Mouse (Mus musculus): Measurements from ENCODE around the gene Cdsn. TPM values are rescaled to one million over a fixed set of nuclear protein-coding genes. Genes with fewer than 3 reads are reported as not detected.

Gene Cdsn
- total and polyA plus RNA-seq, 3 experiments = 0.08 to 0.79 TPM; not detected in 1

DNA sequence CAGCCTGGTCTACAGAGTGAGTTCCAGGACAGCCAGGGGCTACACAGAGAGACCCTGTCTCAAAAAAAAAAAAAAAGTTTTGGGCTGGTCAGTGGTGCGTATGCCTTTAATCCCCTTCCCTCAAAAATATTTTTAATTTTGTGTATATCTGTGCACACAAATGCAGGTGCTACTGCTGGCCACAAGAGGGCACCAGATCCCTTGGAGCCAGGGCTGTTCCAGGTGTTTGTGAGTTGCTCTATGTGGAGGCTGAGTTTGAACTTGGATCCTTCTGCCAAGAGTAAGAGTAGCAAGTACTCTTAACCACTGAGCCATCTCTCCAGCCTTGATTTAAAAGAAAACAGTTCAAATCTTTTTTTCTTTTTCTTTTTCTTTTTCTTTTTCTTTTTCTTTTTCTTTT is 31.0 kb downstream of the Cdsn start:
- no peak overlapping the region for H3K9ac ChIP-seq (ENCODE audit: control insufficient read depth, low read depth, low read length, poor library complexity, severe bottlenecking)
- H3K27me3 ChIP-seq (ENCODE audit: control insufficient read depth in 1 of 2, insufficient read depth in 2 of 2, low read length in 2 of 2) = no peaks in the 10 kb centered on the region
- H3K9me3 ChIP-seq (replicated peaks; ENCODE audit: insufficient read depth, low read length) = no peaks in the 10 kb centered on the region
- no peaks in the 10 kb centered on the region for H3K79me2 ChIP-seq (ENCODE audit: control insufficient read depth, insufficient read depth, low read length, poor library complexity)
- H3K4me3 ChIP-seq (ENCODE audit: control insufficient read depth in 1 of 2, insufficient read depth in 1 of 2, low read depth in 2 of 2, low read length in 2 of 2) = no peak overlapping the region
- H3K36me3 ChIP-seq (ENCODE audit: control insufficient read depth in 1 of 2, insufficient read depth in 2 of 2, low read length in 2 of 2) = no peaks in the 10 kb centered on the region
- peak; percentile 39 for TF ChIP-seq ZC3H11A (IDR thresholded peaks at IDR 0.05; ENCODE audit: low read depth, low read length)
- peak; percentile 74 to 89 (median 77) for TF ChIP-seq CTCF (IDR thresholded peaks at IDR 0.05 in 2 of 3, conservative IDR thresholded peaks at IDR 0.05 in 1 of 3; ENCODE audit: control insufficient read depth in 1 of 3, insufficient read depth in 1 of 3, low read depth in 2 of 3, low read length in 3 of 3, poor library complexity in 1 of 3, severe bottlenecking in 1 of 3)
- TF ChIP-seq POLR2AphosphoS2 (IDR thresholded peaks at IDR 0.05; ENCODE audit: low read length) = no peak
- no peak for TF ChIP-seq GABPA (IDR thresholded peaks at IDR 0.05; ENCODE audit: low read depth, low read length)
- no peak for TF ChIP-seq MAZ (IDR thresholded peaks at IDR 0.05; ENCODE audit: low read depth, low read length)
- peak; percentile 50 for TF ChIP-seq SMC3 (IDR thresholded peaks at IDR 0.05; ENCODE audit: low read depth, low read length)
- no peak for TF ChIP-seq CHD2 (IDR thresholded peaks at IDR 0.05; ENCODE audit: low read length)
- TF ChIP-seq RAD21 (IDR thresholded peaks at IDR 0.05; ENCODE audit: low read depth, low read length) = peak; percentile 65
- peak; percentile 48 for DNase-seq (ENCODE audit: low read depth, low spot score)
- H3K27ac ChIP-seq (ENCODE audit: control insufficient read depth, low read depth, low read length) = no peak overlapping the region
- no peaks in the 10 kb centered on the region for H3K4me1 ChIP-seq (ENCODE audit: control insufficient read depth in 1 of 2, insufficient read depth in 2 of 2, low read length in 2 of 2)

DNA sequence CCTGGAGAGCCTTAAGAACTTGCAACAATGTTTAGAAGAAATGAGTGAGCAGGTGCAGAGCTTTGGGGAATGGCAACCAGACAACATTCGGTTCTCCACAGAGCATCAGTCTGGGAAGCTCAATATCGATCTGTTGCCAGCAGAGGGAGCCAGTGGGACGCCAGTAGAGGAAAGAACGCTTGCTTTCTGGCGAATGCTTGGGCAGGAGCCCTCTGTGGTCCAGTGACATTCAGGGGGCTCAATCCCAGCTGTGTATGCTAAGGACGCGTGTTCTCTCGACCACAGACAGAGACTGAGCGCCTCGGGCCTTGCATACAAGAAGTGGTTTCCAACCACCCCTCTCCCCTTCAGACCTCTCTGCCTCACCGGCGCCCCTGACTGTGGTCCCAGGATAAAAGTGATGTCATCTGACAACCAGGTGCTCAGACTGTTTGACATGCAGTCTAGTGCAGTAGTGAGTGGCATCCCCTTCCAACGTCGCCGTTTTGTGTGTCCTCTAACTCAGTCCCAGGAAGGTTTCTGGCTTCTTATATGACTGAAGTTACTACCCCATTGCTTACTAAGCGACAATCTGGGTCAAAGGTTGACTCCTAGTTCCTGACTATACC is 32.5 kb downstream of the Cdsn start:
- Histone ChIP-seq H3K9ac (ENCODE audit: control insufficient read depth, low read depth, low read length, poor library complexity, severe bottlenecking) (no peak overlapping the region), H3K4me1 (ENCODE audit: control insufficient read depth in 1 of 2, insufficient read depth in 2 of 2, low read length in 2 of 2) (no peaks in the 10 kb centered on the region), H3K4me3 (ENCODE audit: control insufficient read depth in 1 of 2, insufficient read depth in 1 of 2, low read depth in 2 of 2, low read length in 2 of 2) (no peak overlapping the region), H3K79me2 (ENCODE audit: control insufficient read depth, insufficient read depth, low read length, poor library complexity) (no peaks in the 10 kb centered on the region), H3K36me3 (ENCODE audit: control insufficient read depth in 1 of 2, insufficient read depth in 2 of 2, low read length in 2 of 2) (no peaks in the 10 kb centered on the region), H3K9me3 (replicated peaks; ENCODE audit: insufficient read depth, low read length) (no peaks in the 10 kb centered on the region), H3K27me3 (ENCODE audit: control insufficient read depth in 1 of 2, insufficient read depth in 2 of 2, low read length in 2 of 2) (no peaks in the 10 kb centered on the region), H3K27ac (ENCODE audit: control insufficient read depth, low read depth, low read length) (no peak overlapping the region)
- TF ChIP-seq HCFC1 (IDR thresholded peaks at IDR 0.05; ENCODE audit: low read depth, low read length) (no peak), USF1 (IDR thresholded peaks at IDR 0.05; ENCODE audit: low read depth, low read length) (no peak), NELFE (IDR thresholded peaks at IDR 0.05; ENCODE audit: low read depth, low read length) (no peak), E2F4 (IDR thresholded peaks at IDR 0.05; ENCODE audit: borderline replicate concordance, low read depth, low read length) (no peak), ZC3H11A (IDR thresholded peaks at IDR 0.05; ENCODE audit: low read depth, low read length) (0 out of 2 replicates have a peak, but pooled peaks have one; percentile 8), MAFK (IDR thresholded peaks at IDR 0.05; ENCODE audit: borderline replicate concordance, low read depth, low read length) (no peak), MYC (IDR thresholded peaks at IDR 0.05; ENCODE audit: low read depth, low read length) (no peak), JUND (IDR thresholded peaks at IDR 0.05; ENCODE audit: low read depth, low read length) (no peak), MXI1 (IDR thresholded peaks at IDR 0.05; ENCODE audit: low read depth, low read length) (no peak), ZNF384 (IDR thresholded peaks at IDR 0.05; ENCODE audit: low read depth, low read length) (no peak), MAX (IDR thresholded peaks at IDR 0.05; ENCODE audit: low read length) (no peak), SMC3 (IDR thresholded peaks at IDR 0.05; ENCODE audit: low read depth, low read length) (peak; percentile 65), NRF1 (IDR thresholded peaks at IDR 0.05; ENCODE audit: insufficient read depth, low read depth, low read length, poor library complexity, severe bottlenecking) (no peak), CTCF (IDR thresholded peaks at IDR 0.05 in 2 of 3, conservative IDR thresholded peaks at IDR 0.05 in 1 of 3; ENCODE audit: control insufficient read depth in 1 of 3, insufficient read depth in 1 of 3, low read depth in 2 of 3, low read length in 3 of 3, poor library complexity in 1 of 3, severe bottlenecking in 1 of 3) (peak; percentile 80 to 91 (median 87)), USF2 (IDR thresholded peaks at IDR 0.05; ENCODE audit: borderline replicate concordance in 1 of 2, insufficient read depth in 1 of 2, low read depth in 1 of 2, low read length in 2 of 2) (no peak), RAD21 (IDR thresholded peaks at IDR 0.05; ENCODE audit: low read depth, low read length) (peak; percentile 64), CHD1 (IDR thresholded peaks at IDR 0.05; ENCODE audit: low read depth, low read length) (no peak), MEF2A (IDR thresholded peaks at IDR 0.05; ENCODE audit: extremely low read depth, insufficient replicate concordance, low read depth, low read length, poor library complexity, severe bottlenecking) (no peak), EP300 (IDR thresholded peaks at IDR 0.05; ENCODE audit: low read depth in 1 of 2, low read length in 2 of 2) (no peak), ZKSCAN1 (IDR thresholded peaks at IDR 0.05; ENCODE audit: low read depth, low read length) (no peak), MAZ (IDR thresholded peaks at IDR 0.05; ENCODE audit: low read depth, low read length) (no peak)
- peak; percentile 72 for DNase-seq (ENCODE audit: low read depth, low spot score)

Measured in MEL (cell line).